Mouse (Mus musculus) left cerebral cortex, adult 18-20 months (tissue): ENCODE measurements at regions not wholly inside any gene's neighbourhood (a gene's known extent, or its start where the extent isn't known, plus 50 kb on each side); places are given as distances from the start of the nearest gene placed in this dataset.
A peak's percentile ranks its signal among the peaks of the same experiment; 100 is the strongest.

Source experiments
- DNase-seq, 2 experiments: peaks; one replicate each; pipeline ENCODE4 v3.0.0; 2021 to 2022; ENCODE audit warnings: low spot score in 2 of 2, mixed read lengths in 1 of 2

DNA sequence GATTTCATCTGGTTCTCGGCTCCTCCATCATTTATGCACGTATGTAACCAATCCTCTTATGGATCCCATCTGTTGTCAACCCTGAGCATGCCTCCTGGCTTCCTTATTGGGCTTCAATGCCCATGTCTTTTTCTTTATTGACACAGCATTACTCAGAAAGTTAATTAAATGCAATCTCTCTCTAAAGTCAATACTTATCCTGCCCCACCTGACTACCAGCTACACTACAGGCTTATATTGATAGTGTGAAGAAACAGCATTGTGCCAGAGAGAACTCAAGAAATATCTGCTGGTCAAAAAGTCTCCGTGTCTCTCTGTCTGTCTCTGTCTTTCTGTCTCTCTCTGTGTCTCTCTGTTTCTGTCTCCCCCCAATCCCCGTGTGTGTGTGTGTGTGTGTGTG, 194.7 kb upstream of the Rfx3 start:
- DNase-seq = no peak

DNA sequence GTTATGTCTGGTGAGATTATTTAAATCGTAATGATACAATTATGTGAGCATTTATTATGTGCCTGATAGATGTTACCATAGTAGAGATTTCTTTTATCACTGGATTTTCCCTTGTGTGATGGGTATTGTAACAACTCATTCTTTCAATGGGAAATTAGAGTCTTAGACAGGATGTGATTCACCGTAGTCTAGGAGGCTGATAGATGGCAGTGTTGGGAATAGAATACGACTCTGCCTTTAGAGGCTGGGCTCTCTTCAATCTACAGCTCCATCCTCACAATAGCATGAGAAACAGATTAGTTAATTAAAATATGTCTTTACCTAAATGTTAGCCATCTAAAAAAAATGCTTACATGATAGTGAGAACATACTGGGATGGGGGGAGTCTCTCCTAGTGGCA, 192.8 kb upstream of the Rfx3 start:
- no peak for DNase-seq

DNA sequence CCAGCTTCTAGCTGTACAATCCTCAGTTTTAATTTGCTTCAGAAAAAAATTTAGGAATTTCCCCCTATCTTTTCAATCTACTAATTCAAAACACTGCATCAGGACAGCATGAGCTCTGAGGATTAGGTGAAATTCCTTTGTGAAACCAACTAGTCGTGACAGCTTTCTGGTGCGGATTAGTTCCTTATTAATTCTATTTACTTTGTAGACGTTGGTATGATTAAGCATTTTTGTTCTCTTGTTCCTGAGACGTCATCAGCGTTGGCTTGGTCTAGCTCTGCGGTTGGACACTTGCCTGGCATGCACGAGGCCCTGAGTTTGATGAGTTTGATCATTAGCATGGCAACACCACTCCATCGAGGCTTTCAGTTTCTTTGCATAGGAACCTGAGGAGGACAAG, 188.4 kb upstream of the Rfx3 start:
- no peak for DNase-seq

DNA sequence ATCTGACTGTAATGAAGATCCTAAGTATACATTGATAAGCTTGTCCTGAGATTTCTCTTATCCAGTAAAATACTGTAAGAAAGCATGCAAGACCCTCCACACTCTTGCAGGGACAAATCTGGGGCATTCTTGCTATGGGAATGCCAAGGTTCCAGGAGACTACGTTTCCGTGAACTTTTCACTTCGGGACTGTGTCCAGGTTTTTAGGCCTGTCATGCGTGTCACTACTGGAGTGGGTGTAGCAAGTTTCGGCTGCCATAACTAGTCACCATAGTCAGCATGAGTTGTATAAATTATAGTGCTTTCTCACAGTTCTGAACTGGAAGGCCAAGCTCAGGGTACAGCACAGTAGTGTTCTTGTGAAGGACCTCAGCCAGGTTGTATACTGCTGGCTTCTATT, 185.9 kb upstream of the Rfx3 start:
- DNase-seq = no peak

DNA sequence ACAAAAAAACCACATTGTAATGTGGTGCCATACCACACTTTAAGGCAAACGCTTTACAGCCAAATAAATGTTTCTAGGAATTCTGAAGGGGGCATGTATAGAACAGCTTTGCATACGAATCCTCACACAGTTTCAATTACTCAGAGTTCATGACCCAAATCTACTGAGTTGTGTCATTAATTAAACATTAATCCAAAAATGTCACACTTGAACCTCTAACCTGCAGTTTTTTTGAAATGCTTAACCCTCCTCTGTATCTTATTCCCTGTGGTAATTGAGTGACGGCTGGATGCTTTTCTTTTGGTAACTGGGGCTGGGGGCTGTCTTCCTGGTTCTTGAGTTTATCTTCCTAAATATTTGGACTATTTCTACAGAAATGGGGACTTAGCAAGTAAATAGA, 181.3 kb upstream of the Rfx3 start:
- no peak for DNase-seq

DNA sequence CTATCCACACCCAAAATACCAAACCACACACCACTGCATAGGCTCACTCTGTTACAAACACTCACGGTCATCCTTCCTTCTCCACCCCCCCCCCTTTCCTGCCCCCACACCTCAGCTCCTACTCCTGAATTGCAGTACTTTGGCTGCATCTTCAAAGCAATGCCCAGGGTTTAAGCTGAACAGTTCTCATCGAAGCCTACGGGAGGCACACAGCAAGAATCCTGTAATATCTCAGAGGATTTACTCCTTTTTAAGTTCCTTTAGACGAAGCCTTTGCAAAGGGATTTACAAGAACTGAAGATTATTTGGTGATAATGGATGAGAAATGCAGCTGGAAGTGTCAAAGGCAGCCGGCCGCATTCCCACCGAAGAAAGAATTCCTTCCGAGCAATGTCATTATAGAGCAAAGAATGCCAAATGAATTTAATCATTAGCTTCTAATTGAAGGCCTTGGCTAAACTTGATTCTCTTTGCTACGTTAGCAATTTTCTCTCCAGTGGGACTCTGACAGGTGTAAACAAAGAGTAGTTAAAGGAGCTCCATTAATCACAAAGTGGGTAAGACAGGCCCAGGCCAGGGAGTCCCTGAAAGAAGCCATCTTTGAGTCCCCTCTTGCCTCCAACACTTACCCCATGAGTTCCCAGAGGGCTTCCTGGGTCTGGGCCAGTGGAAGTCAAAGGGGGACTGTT, 180.6 kb upstream of the Rfx3 start:
- DNase-seq = no peak

DNA sequence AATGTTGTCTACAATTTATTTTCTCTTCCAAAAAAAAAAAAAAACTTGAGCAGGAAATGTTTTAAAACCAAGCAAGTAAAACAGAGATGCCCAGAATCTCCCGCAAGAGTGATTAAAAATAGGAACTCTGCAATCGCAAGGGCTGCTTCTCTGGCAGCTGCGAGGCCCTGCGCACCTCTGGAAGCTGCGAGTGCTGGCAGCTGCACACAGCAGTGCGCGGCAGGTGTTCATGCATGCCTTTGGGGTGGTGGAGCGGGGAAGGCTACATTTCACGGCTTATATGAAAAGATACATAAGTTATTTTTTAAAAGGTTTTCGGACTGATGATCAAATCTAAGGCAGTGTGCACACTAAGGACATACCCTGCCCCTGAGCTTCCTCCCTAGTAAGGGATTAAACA, 179.3 kb upstream of the Rfx3 start:
- no peak for DNase-seq

DNA sequence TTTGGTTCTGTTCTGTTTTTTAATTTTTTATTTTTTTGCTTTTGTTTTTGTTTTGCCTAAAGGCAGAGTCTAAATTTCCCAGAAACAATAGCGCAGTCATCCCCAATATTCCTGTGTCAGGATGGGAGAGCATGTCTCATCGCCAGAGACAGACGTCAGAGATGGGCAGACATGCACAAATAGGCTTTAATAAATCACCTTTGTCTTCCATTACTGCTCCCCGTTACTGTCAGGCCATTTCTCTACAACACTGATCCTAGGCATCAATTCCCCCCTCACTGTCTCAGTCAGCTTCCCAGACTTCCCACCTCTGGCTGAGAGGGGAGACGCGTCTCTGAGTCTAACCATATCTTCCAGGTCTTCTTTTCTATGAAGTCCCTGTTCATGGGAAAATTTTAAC, 177.4 kb upstream of the Rfx3 start:
- no peak for DNase-seq

DNA sequence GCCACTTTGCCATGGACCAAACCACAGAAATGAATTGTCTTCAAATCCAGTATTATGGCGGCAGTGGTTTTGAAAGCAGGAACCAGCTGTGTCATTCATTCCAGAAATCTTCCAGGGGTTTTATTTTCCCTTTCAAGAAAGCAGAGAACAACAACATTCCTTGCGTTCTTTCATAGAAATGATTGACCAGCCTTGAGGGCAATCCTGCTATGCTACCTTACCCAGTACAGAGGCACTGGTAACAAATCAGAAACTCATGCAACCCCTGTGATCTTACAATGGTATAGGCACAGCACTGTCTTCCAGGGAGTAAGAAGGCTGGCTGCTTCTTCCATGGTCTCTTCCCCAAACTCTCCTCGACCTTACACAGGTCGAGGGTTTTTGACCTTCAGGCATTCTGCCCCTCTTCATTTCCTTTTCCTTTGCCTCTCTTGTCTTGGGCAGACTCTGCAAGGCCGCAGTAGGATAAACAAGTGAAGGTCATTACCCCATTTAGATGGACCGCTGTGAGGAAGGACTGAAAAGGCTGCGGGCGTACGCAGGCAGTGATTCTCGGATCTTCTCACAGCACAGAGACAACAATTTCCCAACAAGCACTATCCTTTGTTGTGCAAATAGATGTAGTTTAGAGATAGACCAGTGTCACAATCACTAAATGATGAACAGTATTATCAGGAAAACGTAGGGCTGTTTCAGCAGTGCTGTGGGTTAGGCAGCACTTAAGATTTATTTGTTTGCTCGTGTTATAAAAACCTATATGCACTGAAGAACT, 171.6 kb upstream of the Rfx3 start:
- DNase-seq = no peak

DNA sequence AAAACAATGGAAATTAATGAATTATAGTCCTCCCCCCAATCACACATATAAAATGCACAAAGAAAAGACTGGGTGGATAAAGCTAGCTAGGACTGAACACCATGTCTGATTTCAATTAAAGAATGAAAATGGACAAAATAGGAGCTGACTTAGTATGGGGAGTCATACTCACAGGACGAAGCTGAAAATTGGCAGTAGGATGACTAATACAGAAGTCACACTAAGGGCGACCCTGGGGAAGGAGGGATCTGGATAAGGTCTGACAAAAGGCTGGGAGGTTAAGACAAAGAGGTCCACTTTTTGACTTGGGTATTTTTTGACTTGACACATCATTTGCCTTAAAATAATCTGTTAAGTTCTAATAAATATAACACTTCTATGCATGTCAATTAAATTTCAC, 170.2 kb upstream of the Rfx3 start:
- no peak for DNase-seq

DNA sequence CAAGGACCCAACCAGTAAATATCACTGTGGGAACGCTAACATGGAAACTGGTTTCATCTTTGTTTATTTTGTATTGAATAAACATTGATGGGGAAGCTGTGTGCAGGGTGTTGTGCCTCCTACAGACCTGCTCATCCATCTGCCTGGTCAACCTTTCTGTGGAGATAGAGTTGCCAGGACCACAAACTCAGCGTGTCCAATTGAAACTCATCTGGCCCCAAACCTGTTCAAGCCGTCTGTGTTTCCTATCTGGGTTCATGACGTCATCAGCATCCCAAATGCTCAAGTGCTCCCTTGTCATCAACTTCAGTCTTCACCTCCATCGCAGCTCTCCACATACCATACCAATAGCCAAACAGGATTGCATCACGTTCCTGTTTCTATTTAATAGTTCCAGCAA, 167.1 kb upstream of the Rfx3 start:
- DNase-seq = no peak

DNA sequence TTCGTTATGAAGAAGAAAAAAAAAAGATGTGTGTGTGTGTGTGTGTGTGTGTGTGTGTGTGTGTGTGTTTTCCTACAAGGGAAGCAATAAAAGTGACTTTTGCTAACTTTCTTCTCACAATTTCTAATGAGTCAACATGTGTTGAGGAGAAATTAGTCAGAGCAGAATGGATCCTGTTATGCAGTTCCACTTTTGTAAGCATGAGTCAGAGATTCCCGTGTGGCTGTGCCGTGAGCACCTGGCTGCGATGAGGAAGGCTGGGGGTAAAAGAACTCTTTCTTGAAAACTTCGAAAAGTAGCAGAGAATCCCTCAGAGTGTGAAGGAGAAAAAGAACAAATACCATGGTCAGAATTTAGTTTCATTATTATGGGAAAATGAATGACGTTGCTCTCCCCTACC, 165.9 kb upstream of the Rfx3 start:
- DNase-seq = no peak

DNA sequence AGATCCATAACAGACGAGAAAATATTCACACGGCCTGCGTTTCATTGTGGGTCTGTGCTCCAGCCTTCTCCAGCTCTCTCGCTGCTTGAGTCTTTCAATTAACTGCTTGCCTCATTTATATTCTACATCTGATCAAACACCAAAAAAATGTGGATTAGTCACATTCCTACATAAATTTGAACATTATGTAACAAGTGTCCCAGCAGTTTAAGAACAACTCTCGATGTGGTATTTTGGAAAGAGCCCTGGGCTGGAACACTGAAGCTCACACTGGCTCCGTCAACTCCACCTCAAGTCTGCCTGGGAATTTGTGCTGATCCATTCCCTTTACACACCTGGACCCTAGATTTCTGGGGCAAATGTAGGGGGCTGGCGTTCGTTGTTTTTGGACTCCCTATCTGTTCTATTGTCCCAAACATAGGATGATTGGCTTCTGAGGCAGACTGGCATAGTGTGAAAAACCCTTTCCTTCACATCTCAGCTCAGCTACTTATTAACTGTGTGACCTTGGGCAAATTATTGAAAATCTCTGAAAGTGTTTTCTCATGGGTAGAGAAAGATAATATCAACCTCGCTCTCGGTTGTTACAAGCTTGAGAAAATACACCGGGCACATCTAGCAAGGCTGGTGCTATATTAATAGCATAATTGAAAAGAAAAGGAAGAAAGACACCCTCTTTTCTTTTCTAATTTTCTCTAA, 161.0 kb upstream of the Rfx3 start:
- DNase-seq = no peak

DNA sequence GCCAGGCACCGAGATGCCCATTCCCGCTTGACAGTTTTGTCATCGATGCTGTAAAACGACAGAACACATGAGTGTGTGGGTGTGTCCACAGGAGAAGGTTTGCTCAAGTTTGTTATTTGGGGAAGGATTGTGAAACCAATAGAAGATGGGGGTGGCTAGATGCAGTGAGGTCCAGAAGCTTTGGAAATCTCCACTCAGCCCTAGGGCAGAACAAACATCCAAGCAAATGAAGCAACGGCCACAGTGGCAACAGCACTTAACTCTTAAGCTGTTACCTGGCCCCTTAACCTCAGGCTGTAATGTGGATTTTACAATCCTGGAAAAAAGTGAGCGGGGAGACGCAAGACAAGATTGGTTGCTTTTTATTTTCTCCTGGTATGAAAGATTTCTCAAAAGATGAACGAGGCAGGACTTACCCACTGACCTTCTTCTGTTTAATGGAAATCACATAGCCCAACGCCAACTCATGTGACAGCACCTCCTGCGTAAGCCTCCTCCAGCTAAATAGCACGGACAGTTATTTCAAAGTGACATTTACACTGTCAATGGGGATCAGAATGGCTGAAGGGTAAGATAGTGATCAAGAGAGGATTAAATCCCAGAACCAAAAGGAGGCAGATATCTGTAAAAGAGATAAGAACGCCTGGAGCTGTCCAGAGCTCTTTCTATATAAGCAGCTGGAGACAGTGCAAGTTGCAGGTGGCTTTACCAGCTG, 156.6 kb upstream of the Rfx3 start:
- DNase-seq = no peak

DNA sequence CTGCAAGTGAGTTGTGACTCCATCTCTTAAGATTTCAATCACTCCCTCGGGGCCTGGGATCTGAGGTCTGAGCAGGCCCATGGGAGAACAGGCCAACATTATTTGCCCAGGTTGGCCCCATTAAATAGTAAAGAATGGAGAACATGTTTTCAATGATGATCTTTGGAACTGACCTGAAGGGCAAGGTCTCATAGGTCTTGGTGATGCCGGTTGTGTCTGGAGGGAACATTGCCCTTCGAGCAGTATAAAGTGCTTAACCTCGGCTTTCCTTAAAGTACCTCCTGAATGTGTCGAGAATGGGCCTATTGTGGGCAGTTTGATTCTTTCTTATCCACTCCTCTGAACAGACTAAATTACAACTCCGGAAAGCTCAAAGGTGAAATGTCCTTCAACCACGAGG, 155.7 kb upstream of the Rfx3 start:
- DNase-seq = no peak

DNA sequence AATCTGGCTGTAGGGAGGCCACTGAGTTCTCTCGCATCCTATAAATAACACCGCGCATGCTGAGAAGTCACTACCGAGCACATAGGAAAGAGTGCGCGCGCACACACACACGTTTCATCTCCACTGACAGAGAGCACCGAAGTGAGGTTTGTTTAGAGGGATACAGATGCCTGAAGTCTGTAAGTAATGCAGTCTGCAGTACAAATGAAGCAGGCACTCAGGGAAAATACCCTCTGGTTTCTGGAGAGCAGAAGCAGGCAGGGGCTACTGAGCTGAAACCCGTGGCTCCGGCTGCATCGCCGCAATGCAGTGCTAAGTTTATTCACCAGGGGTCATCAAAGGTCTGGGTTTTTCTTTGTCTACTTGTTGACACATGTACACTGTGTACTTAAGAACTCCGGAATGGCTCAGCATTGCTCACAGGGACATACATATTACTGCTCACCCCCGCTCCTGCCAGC, 155.0 kb upstream of the Rfx3 start:
- peak; percentile 61 to 75 for DNase-seq

DNA sequence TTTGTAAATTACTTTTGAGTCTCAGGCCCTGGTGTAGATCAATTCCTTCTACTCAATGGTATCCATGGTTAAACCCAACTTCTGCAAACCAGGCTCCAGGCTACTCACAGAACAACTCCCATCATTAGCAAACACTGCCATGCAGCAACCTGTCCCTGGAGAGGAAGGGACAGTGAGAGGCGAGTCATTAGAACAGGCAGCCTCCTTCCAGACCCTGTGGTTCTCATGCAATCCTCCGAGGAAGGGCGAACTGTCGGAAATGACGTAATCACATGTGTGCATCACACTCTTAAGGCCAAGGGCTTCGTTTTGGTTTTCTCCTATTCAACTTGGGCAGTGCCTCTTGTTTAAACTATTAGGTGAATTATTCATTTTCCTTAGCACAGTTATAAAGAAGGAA, 152.2 kb upstream of the Rfx3 start:
- no peak for DNase-seq

DNA sequence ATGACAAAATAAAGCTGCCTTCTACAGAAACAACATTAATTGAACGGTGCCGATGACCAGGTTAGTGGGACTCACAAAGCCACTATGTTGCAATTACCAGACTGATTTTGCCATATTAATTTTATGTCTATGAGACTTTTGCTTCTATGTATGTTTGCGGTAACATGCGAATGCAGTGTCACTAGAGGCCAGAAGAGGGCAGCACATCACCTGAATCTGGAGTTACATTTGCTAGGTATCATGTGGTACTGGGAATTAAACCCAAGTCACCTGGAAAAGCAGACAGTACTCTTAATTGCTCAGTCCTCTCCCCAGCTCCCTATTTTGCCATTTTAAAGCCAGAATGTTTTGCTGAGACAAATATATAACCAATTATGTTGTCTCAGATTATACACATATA, 149.6 kb upstream of the Rfx3 start:
- no peak for DNase-seq

DNA sequence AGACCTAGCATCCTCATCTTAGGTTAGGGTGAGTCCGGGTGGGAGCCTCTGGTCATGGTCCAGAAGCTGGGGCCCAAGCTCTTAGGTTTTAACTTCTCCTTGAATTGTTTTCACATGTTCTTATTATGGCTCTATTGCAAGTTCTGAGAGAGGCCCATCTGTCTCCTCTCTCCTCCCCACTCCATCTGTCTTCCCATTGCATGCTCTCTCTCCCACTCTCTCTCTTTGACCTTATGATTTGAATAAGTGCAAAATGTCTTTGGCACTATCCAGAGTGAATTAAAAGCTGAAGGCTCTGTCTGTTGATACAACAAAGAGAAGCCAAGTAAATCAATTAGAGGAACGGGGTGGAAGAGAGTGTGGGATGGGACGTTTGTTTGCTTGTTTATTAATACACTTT, 146.2 kb upstream of the Rfx3 start:
- DNase-seq = no peak

DNA sequence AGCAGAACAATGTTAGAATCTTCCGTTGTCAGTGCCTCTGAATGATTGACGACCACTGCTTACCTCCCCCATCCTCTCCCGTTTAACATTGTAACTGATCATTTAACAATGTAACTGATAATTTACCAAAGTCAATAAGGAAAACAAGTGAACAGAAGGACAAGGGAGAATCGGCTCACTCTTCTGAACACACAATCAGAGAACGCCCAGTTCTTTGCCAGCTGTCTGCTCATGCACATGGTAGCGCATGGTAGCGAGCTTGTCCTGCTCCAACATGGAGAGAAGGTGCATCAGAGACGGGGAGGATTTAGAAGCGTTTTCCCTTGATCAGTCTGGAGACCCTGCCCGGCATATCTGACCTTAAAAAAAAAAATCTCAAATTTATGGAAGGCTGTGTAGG, 126.6 kb upstream of the Rfx3 start:
- DNase-seq = no peak

DNA sequence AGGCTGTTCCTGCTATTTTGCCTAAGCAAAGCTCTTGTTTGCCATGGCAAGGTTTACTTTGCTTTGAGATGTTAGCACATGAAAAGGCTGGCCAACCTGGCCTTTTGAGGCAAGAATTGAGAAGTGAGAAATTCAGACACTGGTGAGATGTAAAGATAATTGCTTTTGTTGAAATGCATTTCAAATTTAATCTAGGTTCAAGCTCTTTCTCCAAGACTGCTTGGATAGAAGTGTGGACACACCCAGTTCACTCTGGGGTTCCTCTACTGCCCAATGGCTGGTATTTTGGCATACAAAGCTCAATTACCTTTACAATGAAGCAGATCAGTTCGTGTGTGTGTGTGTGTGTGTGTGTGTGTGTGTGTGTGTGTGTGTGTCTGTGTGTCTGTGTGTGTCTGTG, 123.8 kb upstream of the Rfx3 start:
- no peak for DNase-seq
